Mouse (Mus musculus) adrenal gland, postnatal 25 days (tissue): ENCODE data around the gene Kdelc1. TPM values are rescaled to one million over a fixed set of nuclear protein-coding genes. Genes with fewer than 3 reads are reported as not detected.

ENCODE experiments used
- DNase-seq: peaks from one replicate; pipeline ENCODE4 v3.0.0; 2021; ENCODE audit warnings: mixed read lengths
- long read RNA-seq: library from polyadenylated mRNA; stranded (forward); transcript quantifications from one replicate; pipeline ENCODE4 v2.0.0, GENCODE M21; 2021
- total RNA-seq: library from RNA; stranded (reverse); gene quantifications from 2 replicates; pipeline ENCODE4 v1.2.3, GENCODE M21; 2021

Kdelc1 gene
- total RNA-seq: 22.0 and 25.6 TPM in 2 replicates
- long read RNA-seq, transcript Kdelc1-202 (10 exons, 2,359 nt): major isoform, 19 of 28 reads
- long read RNA-seq, transcript Kdelc1-203 (9 exons, 2,085 nt): minor isoform, 5 of 28 reads
- long read RNA-seq, partial matches to known transcripts: 1 of 28 reads
- long read RNA-seq, other reads (novel, unspliced or antisense): 3 of 28 reads

DNA sequence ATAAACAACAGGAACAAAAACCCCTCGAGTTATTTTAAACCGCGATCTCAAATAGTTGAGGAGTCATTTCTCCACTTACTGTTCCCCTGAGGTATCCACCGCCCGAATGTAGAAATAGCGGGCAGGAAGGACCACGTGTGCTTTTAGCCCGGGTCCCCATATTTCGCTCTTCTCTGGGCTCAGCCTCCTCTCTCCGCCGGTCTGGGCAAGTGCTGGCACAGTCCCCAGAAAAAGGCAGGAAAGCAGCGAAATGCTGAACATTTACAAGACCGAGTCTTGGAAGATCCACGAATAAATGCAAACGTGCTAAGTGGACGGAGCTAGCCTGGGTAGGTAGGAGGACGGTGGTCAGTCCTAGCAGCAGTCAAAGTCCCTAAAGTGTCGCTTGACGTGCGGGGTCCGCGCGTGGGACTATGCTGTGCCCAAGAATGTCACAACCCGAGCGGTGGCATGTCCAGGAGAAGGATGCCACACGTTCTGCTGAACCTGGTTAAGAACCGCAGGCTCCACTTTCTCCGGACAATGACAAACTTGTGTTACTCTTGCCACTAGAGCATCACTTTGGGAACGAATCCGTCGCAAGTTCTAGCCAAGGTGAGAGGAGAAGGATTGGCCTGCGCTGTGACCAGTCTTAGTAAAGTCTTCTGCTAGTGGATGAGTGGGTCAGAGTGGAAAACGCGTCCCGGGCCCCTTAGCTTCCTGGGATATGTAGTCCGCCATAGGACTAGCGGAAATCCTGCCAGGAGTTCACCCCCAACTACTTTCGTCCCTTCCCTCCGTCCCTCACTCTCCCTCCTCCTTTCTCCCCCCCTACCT is at the start of gene Kdelc1, which contains the start of gene Bivm:
Kdelc1 (minus strand) TSS at position 570 of the 816 bp plus-strand sequence.
Bivm (plus strand) TSS at position 719 of the 816 bp plus-strand sequence.
- peak; percentile 80 for DNase-seq

DNA sequence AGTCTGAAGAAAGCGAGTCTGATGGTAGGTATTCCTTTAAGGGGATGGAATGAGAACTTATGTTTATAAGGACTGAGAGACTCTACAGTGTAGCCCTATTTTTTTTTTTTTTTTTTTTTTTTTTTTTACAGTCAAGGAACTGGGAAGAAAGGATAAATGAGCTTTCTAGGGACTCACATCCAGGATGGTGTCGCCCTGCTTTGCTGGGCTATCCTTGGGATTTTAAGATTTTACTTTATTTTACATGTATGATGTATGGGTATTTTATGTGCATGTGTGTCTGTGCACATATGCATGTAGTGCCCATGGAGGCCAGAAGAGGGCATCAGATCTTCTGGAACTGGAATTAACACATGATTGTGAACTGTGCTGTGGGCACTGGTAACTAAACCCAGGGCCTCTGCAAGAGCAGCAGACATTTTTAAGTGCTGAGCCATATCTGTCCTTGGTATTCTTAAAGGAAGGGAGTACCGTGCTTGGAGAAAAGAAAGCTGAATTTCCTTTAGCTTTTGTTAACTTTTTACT is 49.3 kb upstream of the Kdelc1 start:
- no peak for DNase-seq

DNA sequence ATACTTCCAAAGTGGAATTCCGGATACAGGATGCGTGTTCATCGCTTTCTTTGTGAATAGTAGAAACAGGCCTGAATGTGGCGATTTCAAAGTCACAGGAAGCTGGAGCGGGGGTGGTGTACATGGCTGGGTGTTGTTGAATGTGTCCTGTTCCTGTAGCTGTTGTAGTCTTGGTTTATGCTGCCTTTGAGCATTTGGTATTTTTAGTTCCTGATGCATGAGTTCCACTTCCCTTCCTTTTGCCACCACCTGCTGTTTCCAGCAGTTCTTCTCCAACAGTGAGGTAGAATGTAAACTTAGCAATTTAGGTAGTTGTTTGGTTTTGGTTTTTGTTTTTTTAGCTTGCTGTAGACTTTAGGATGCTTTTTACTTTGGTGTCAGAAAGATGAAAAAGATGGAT is 43.8 kb upstream of the Kdelc1 start:
- no peak for DNase-seq

DNA sequence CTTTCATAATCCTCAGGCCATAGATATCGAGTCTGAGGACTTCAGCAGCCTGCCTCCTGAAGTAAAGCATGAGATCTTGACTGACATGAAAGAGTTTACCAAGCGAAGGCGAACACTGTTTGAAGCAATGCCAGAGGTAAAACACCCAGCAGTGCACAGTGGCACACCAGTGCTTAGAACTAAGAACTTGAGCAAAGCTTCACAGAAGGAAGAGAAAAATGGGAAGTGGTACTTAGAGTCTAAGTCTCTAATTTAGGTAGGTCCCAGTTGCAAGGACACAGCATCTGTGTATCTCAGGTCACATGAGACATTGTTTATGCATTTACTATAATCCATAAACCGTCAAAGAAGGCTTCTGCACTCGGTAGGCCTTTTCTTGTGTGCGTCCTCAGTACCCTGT is 43.2 kb upstream of the Kdelc1 start:
- no peak for DNase-seq

DNA sequence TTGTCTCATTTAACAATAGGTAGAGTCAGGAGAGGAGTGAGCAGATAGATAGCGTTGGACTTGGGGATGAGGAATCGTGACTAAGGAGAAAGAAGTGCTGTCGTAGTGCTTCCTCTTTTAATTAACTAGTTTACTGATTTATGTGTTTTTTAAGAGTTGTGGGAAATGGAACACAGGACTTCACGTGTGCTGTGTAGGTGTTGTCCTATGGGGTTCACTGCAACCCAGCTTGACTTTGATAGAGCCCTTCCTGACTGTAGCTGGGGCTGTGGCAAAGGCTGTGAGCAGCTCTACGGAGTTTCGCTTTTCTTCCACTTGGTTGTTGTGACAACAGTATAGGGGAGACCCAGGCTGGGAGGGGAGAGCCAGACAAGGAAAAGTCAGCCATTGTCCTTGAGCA is 39.7 kb upstream of the Kdelc1 start:
- no peak for DNase-seq

DNA sequence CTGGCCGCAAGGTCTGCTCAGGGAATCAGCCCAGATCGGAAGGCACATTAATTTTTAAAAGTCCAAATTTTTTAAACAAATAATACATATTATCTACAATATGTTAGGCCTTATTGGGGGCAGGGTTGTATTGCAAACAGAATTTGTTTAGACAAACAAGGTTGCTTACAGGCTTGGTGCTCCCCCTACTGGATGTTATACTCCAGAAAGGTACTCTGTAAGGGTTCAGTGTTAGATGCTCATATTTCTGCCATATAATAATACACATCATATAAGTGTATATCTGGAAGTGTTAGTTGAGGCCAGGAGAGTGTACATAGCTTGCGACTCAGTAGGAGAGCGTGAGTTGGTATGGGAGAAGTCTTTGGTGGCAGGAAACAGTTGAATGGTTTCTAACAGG is 36.7 kb upstream of the Kdelc1 start:
- no peak for DNase-seq

DNA sequence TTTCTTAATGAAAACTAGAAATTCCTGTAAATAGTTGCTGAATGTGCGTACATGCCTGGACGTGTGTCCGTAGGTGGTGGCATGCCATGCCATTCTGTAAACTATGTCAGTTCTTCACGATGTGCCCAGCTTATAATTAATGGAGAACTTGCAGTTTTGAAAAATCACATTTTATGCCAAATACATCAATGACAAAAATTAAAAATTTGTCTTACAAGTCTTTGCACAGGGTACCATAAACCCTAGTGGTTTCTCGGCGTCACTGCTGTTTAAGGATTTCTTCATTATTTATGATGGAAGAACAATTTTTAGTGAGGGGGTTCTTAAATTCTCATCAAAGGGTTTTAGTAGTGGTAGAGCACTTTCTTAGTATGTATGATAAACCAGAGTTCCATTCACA is 30.1 kb upstream of the Kdelc1 start:
- no peak for DNase-seq

DNA sequence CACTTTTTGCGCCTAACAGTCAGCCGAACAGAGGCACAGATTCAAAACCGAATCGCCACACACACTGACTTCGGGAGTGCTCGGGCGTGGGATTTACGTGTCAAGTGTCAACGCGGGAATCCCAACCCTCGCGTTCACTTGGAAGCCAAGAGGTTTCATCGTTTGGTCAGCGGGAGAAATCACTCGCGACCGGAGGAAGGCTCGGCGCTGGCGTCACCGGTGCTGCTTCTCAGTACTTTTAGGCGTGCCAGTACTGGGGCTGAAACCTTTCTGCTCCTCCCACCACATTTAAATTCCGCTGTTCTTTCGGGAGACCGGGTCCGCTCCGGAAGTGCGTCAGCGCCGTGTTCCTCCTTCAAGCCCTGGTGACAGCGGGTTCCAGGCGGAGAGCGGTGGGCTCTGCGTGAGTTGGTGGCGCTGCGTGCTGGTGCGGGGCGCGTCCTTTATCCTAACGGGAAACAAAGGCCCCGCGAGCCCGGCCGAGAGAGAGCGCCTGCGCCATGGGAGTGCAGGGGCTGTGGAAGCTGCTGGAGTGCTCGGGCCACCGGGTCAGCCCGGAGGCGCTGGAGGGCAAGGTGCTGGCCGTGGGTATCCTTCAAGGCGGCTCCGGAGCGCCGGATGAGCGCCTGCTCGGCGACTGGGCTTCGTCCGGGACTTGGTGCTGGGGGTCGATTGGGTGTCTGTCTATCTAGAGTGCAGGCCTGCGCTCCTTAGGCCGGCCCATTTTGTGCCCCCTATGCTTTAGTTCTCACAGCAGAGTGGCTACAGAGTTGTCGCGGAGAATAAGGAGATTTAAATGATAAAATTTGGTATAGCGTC is 29.2 kb upstream of the Kdelc1 start, which contains the start of gene Ercc5:
Ercc5 (plus strand) TSS at position 182 of the 819 bp plus-strand sequence.
- DNase-seq: peak; percentile 83

DNA sequence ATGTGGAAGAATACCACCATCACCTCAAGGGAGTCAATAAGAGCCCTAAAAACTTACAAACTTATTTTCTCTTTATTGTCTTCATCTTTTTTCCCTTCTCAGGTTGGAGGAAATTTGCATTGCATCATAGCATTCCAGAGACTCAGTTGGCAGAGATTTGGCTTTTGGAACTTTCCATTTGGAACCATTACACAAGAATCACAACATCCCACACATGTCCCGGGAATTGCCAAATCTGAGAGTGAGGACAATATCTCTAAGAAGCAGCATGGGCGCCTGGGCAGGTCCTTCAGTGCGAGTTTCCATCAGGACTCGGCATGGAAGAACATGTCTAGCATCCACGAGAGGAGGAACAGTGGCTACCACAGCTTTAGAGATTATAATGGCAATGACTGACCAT is 24.1 kb upstream of the Kdelc1 start:
- DNase-seq: no peak

DNA sequence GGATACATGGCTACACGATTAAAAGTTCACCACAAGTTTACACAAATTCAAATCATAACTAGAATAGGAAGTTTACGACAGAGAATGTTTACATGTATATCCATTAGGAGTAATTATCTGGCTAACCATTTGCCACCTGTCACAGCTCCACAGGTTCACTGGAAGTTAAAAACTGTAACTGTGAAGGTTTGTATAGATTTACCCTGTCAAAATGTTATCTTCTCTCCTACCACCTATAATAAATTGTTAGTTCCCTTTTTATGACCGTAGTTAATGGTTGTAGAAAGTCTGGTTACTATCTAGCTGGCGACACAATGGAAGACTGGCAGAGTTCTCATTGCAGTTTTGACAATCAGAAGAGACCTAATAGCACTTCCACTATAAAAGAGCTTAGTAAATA is 21.6 kb upstream of the Kdelc1 start:
- DNase-seq: no peak

DNA sequence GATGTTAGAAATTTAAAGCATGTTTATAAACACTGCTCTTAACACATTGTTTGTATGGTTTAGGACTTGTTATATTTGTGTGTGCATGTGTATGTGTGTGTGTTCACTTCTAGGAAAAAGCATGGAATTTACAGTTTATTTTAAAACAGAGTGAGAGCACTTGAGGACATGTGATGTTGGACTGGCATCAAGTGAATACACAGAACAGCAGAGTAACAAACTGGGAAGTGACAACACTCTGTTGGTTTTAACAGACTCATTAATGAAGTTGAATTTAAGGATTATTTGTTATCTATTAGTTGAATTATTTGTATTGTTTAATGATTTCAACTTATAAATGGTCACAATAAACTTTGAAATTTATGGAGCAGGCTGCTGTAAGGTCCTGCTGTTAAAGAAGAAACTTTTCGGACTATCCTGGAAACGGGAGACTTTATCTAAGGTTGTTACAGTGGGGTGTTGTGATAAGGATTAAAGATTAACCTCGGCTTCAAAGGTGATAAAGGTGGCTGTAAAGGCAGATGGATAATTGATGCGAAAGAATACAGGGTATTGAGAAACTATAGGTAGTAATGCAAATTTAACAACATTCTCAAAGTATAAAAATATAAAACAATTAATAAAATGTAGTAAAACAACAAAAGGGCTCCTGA is 11.4 kb upstream of the Kdelc1 start:
- no peak for DNase-seq

DNA sequence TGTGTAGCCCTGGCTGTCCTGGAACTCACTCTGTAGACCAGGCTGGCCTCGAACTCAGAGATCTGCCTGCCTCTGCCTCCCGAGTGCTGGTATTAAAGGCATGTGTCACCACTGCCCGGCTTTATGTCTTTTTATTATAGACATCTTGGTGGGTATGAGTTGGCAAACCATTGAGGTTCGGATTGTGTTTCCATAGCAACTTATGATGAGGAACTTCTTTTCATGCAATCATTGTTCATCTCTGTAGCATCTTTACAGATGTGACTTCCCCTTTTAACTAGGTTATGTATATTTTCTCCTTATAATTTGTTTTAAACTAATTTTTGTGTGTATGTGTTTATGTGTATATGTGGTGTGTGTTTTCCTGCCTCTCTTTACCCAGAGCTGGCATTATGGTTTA is 7.0 kb upstream of the Kdelc1 start:
- no peak for DNase-seq

DNA sequence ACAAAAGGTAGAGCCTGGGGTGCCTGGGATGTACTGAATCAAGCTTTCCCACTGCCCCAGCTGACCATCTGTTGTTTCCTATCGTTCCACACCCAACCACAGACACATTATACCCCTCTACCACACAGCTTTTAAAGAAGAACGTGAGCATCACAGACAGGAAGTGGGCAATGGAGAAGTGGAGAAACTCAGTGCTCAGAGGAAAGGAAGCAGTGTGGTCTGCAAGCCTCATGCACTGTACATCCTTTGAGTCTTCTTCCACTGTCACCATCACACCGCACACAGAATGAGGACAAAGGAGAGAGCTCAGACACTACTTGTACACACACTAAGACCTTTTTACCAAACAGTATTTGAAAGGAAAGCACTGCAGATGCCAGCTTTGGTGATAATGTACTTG is 3.6 kb upstream of the Kdelc1 start:
- DNase-seq: no peak

DNA sequence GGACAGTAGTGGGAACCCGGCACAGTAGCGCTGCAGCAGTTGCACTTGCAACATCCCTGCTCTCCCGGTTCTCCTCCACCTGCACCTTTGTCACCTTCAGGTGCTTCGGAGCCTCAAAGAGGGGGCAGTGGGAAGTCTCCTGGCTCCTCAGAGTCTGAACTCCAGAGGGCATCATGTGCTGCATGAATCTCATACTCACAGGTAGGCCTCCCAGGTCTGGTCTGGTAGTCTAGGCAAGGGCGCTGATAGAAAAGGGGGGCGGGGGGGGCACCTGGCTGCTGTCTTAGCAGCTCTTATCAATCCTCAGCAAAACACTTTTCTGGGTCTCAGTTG is 1.4 kb upstream of the Kdelc1 start:
- no peak for DNase-seq

DNA sequence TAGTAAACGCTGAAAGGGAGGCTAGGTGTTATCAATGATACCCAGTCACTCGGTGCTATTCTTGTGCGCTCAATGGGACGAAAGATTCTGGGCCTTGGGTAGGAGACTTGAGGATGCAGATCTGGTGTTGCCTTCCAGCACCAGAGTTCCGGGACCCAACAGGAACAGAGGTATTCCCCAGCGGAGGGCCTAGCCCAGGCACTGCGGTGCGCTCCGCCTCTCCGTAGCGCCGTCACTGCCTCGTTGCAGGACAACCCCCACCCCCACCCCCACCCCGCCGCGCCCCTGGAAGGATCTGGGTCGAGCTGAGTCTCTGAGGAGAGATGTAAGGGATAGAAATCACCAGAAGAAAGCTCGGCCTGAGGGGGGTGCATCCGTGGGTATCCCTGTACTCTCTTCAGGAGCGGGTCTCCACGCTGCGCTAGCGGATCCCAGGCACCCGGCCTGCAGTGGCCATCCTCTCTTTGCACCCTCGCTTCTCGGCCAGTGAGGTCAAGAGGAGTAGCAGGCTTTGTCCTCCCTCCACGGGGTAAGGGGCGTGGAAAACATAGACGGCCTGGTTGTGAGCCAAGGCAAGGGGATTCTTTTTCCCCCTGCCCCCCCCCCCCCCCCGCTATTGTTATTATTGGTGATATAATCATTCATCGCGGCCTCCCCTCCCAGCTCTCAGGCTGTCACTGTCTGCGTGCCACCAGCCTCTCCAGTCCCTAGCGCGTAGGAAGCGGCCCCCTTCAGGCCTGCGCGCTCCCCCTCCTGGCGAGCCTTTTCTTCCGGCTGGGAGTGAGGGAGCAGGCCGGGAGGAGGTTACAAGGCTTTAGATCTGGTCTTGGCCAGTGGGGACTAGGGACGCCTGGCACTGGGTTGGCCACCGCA is 829 bp upstream of the Kdelc1 start:
- peak; percentile 83 for DNase-seq

DNA sequence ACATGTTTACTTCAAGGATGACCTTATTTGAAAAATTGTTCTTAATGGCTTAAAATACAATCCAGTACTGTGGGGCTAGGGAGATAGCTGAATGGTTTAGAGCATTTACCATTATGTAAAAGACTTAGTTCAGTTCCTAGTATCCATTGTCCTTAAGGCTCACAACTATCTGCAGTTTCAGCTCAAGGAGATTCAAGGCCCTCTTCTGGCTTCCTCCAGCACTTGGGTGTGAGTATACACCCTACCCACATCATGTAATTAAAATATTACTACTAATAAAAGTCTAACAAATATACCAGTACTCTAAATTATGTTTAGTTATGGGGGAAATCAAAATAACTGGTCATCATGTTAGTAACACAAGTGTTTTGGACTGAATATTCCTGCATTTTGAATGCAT is 1.0 kb downstream of the Kdelc1 start:
- DNase-seq: no peak

DNA sequence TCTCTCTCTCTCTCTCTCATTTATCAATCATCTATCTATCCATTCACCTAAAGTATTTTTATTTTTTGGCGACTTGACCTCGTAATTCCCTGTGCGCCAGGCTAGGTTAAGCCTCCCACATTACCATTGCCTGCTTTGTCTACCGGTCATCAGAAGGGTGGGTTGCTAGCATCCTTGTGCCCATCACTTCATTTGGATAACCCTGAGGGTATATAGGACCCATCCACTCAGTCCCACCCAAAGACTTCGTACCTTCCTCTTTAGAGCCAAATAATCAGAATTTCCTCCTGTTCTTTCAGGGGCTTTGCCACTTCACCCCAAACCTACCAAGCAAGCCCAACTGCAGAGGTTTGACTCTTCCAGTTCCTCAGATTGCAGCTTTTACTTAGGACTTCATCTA is 15.7 kb downstream of the Kdelc1 start:
- no peak for DNase-seq

DNA sequence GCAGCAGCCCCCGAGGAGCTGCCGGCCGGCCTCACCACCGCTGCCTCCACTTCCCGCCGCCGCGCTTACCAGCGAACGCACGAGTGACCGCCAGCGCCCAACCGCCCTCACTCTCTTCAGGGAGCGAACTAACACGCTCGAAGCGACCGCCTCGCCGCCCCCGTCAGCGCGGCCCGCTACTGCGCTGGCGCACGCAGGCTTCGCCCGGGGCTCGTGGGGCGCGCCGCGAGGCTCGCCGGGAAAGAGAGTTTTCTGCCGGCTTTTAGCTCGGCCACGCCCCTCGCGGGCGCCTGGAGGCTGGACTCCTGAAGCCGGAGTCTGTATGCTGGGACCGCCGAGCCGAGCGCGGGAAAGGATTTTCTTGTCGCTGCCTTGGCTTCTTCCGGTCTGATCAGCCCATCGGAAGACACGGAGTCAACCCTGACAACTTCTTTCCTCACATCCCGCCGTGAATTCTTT is 16.3 kb downstream of the Kdelc1 start, which contains the start of gene Tex30:
Tex30 (minus strand) TSS at position 183 of the 459 bp plus-strand sequence.
- peak; percentile 95 for DNase-seq

DNA sequence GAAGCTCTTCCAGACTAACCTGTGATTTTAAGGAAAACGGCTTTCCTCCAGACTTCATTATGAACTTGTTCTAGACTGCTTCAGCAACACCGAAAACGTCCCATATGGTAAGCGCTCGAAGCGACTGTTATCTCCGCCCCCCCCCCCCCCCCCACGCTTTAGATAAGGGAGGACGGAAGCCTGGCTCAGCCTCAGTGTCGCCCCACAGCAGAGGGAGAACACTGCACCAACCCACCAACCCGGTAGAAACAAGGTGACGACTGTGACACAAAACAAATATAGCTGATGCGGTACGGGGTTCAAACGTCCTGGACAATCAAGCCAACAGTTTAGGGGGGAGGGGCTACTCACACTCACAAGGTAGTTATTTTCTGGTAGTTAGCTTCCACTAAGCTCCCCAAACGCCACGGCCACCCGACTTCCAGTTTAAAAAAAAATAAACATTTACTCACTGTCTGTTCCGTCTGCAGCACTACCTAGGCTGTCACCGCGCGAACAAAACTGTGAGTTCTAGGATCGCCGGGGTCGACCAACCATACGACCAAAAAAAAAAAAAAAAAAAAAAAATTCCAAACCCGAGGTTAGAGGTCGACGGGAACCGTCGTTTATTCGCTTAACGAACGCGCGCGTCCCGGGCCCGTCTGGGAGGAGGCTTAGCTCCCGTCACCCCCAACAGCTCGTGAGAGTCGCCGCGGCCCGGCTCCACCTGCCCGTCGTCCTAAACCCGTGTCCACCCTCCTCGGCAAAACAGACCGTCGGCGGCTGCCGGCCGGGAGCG is 17.0 kb downstream of the Kdelc1 start:
- peak; percentile 23 for DNase-seq

DNA sequence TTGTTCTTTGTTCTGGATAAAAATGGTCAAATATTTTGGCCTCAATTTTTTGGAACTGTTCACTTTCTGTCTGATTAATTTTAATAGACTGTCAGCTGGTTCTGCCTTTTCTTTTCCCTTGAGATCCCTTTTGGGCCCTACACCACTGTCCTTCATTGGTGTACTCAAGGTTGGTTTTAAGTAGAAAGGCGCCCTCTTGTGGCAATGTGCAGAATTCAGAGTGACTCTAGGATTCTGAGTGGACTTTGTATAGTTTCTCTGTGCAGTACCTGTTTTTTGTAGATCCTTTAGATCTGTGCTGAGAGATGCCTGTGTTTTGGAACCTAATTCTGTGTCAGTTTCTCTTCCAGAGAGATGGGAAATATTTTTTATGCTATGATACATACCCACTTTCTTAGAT is 54.0 kb downstream of the Kdelc1 start:
- peak; percentile 54 for DNase-seq
